Mouse (Mus musculus) limb, embryonic 10.5 days (tissue): ENCODE results near the gene Unk. TPM values are rescaled to one million over a fixed set of nuclear protein-coding genes. Genes with fewer than 3 reads are reported as not detected.

Experiments
- DNase-seq: peaks from one replicate; pipeline ENCODE4 v3.0.0-alpha.2; 2017; ENCODE audit warnings: low spot score
- H3K27ac ChIP-seq: fragments of 300-500 bp; sonication (generic); 2 replicates; pipeline ENCODE4 v1.5.1; 2016; ENCODE audit warnings: mild to moderate bottlenecking
- H3K27me3 ChIP-seq: fragments of 300-500 bp; sonication (generic); 2 replicates; pipeline ENCODE4 v1.6.1; 2016; ENCODE audit warnings: low read depth, mild to moderate bottlenecking; ENCODE audit not compliant: poor library complexity, severe bottlenecking
- H3K36me3 ChIP-seq: fragments of 300-500 bp; sonication (generic); 2 replicates; pipeline ENCODE4 v1.6.1; 2016; ENCODE audit warnings: mild to moderate bottlenecking, moderate library complexity
- H3K4me1 ChIP-seq: fragments of 300-500 bp; sonication (generic); 2 replicates; pipeline ENCODE4 v1.6.1; 2016
- H3K4me3 ChIP-seq: fragments of 300-500 bp; sonication (generic); 2 replicates; pipeline ENCODE4 v1.5.1; 2016; ENCODE audit warnings: mild to moderate bottlenecking, moderate library complexity
- H3K9me3 ChIP-seq: fragments of 300-500 bp; sonication (generic); replicated peaks from 2 replicates; pipeline ENCODE4 v1.6.1; 2016; ENCODE audit warnings: mild to moderate bottlenecking
- WGBS: fragments of 180-500 bp; shearing (Covaris S2); methylation state at CpG from one replicate; pipeline ENCODE4 v1.1.7; 2016; 5-methylcytosine and 5-hydroxymethylcytosine counted together
- polyA plus RNA-seq: library from polyadenylated mRNA; unstranded; fragments of >200 nt; fragmentation: Nextera tagmentation; extraction: Ambion mirVana; gene quantifications from 2 replicates; pipeline ENCODE4 v1.2.1, GENCODE M21; 2016

The Unk gene
- polyA plus RNA-seq, 1 experiment from 2014 or later = 53.2 TPM

- Histone ChIP-seq H3K4me3 (no peak within 1 kb of the TSS), H3K36me3 (peaks cover 20% of the 10 kb centered on the region), H3K9me3 (no peaks in the 10 kb centered on the region), H3K27ac (no peak within 1 kb of the TSS), H3K27me3 (no peaks in the 10 kb centered on the region), H3K4me1 (peaks cover 19% of the 10 kb centered on the region)
- DNase-seq = no peak
- WGBS = 82% methylated on average over 4 of the region's 4 CpGs
Observed at GRCm38 (mm10) chr11:116027756-116028155, 2.4 kb upstream of the Unk start, which contains the start of gene H3f3b. H3f3b (minus strand) TSS chr11:116027962.

GRCm38 (mm10) chr11:116028177-116028865 lies 1.8 kb upstream of the Unk start:
- DNase-seq = no peak
- Histone ChIP-seq H3K9me3 (no peaks in the 10 kb centered on the region), H3K4me3 (no peak overlapping the region), H3K27me3 (no peaks in the 10 kb centered on the region), H3K36me3 (peaks cover 23% of the 10 kb centered on the region), H3K4me1 (peaks cover 23% of the 10 kb centered on the region), H3K27ac (no peak overlapping the region)
- 85% methylated on average over 9 of the region's 9 CpGs for WGBS

- Histone ChIP-seq H3K4me1 (peaks cover 23% of the 10 kb centered on the region), H3K27me3 (no peaks in the 10 kb centered on the region), H3K4me3 (peak overlapping the region; percentile 74), H3K9me3 (no peaks in the 10 kb centered on the region), H3K27ac (peak overlapping the region; percentile 99), H3K36me3 (peaks cover 26% of the 10 kb centered on the region)
- DNase-seq = no peak
- 89% methylated on average over 6 of the region's 6 CpGs for whole genome bisulfite sequencing
Observed at GRCm38 (mm10) chr11:116029086-116029865, 846 bp upstream of the Unk start.

- 33% methylated on average over 14 of the region's 14 CpGs for WGBS
- peak; percentile 57 for DNase-seq
- Histone ChIP-seq H3K36me3 (peaks cover 41% of the 10 kb centered on the region), H3K27me3 (no peaks in the 10 kb centered on the region), H3K9me3 (no peaks in the 10 kb centered on the region), H3K4me1 (peaks cover 23% of the 10 kb centered on the region), H3K27ac (peak overlapping the region; percentile 99), H3K4me3 (peak overlapping the region; percentile 74)
Observed at GRCm38 (mm10) chr11:116030898-116031845, 1.1 kb downstream of the Unk start.

GRCm38 (mm10) chr11:116034584-116034983 lies 4.5 kb downstream of the Unk start:
- 95% methylated on average over 6 of the region's 6 CpGs for WGBS
- H3K9me3 ChIP-seq = no peaks in the 10 kb centered on the region
- no peaks in the 10 kb centered on the region for H3K27me3 ChIP-seq
- H3K4me3 ChIP-seq = no peak overlapping the region
- peaks cover 72% of the 10 kb centered on the region for H3K36me3 ChIP-seq
- peaks cover 20% of the 10 kb centered on the region for H3K4me1 ChIP-seq
- no peak overlapping the region for H3K27ac ChIP-seq
- no peak for DNase-seq

GRCm38 (mm10) chr11:116036671-116037070 lies 6.5 kb downstream of the Unk start:
- WGBS = 77% methylated on average over 3 of the region's 3 CpGs
- Histone ChIP-seq H3K9me3 (no peaks in the 10 kb centered on the region), H3K4me3 (no peak overlapping the region), H3K27me3 (no peaks in the 10 kb centered on the region), H3K4me1 (peaks cover 12% of the 10 kb centered on the region), H3K27ac (no peak overlapping the region), H3K36me3 (peaks cover 90% of the 10 kb centered on the region)
- no peak for DNase-seq

- WGBS = 92% methylated on average over 9 of the region's 9 CpGs
- Histone ChIP-seq H3K4me1 (peaks cover 4% of the 10 kb centered on the region; the same call in 1 of the 2 replicates), H3K27me3 (no peaks in the 10 kb centered on the region), H3K9me3 (no peaks in the 10 kb centered on the region), H3K4me3 (no peak overlapping the region), H3K36me3 (peaks cover 90% of the 10 kb centered on the region), H3K27ac (no peak overlapping the region)
- no peak for DNase-seq
Observed at GRCm38 (mm10) chr11:116037826-116038225, 7.7 kb downstream of the Unk start.

- Histone ChIP-seq H3K4me3 (no peak overlapping the region), H3K9me3 (no peaks in the 10 kb centered on the region), H3K27me3 (no peaks in the 10 kb centered on the region), H3K27ac (no peak overlapping the region), H3K36me3 (peaks cover 90% of the 10 kb centered on the region), H3K4me1 (no peaks in the 10 kb centered on the region)
- no peak for DNase-seq
- WGBS = 93% methylated on average over 6 of the region's 6 CpGs
Observed at GRCm38 (mm10) chr11:116040593-116040992, 10.5 kb downstream of the Unk start.

- 97% methylated on average over 2 of the region's 2 CpGs for WGBS
- no peak for DNase-seq
- H3K9me3 ChIP-seq = no peaks in the 10 kb centered on the region
- H3K4me1 ChIP-seq = no peaks in the 10 kb centered on the region
- no peak overlapping the region for H3K4me3 ChIP-seq
- no peaks in the 10 kb centered on the region for H3K27me3 ChIP-seq
- no peak overlapping the region for H3K27ac ChIP-seq
- peaks cover 95% of the 10 kb centered on the region for H3K36me3 ChIP-seq
Observed at GRCm38 (mm10) chr11:116041833-116042232, 11.7 kb downstream of the Unk start.

- no peak for DNase-seq
- Histone ChIP-seq H3K27ac (no peak overlapping the region), H3K9me3 (no peaks in the 10 kb centered on the region), H3K4me1 (no peaks in the 10 kb centered on the region), H3K4me3 (no peak overlapping the region), H3K36me3 (peaks cover 97% of the 10 kb centered on the region), H3K27me3 (no peaks in the 10 kb centered on the region)
- WGBS = 72% methylated on average over 5 of the region's 5 CpGs
Observed at GRCm38 (mm10) chr11:116042372-116043138, 12.4 kb downstream of the Unk start.

GRCm38 (mm10) chr11:116043286-116043685 lies 13.2 kb downstream of the Unk start:
- Histone ChIP-seq H3K4me3 (no peak overlapping the region), H3K27ac (no peak overlapping the region)
- 95% methylated on average over 1 of the region's 1 CpGs for WGBS

GRCm38 (mm10) chr11:116045173-116045572 lies 15.1 kb downstream of the Unk start:
- H3K27me3 ChIP-seq = no peaks in the 10 kb centered on the region
- H3K4me1 ChIP-seq = no peaks in the 10 kb centered on the region
- DNase-seq = no peak
- H3K27ac ChIP-seq = no peak overlapping the region
- peaks cover 98% of the 10 kb centered on the region for H3K36me3 ChIP-seq
- H3K4me3 ChIP-seq = no peak overlapping the region
- WGBS = 96% methylated on average over 6 of the region's 6 CpGs
- no peaks in the 10 kb centered on the region for H3K9me3 ChIP-seq

More at GRCm38 (mm10) chr11:116043286-116043685, 13.2 kb downstream of the Unk start:
- H3K9me3 ChIP-seq = no peaks in the 10 kb centered on the region
- DNase-seq = no peak
- peaks cover 97% of the 10 kb centered on the region for H3K36me3 ChIP-seq
- no peaks in the 10 kb centered on the region for H3K27me3 ChIP-seq
- no peaks in the 10 kb centered on the region for H3K4me1 ChIP-seq
